Mouse (Mus musculus): ENCODE results near the gene Pnliprp1. TPM values are rescaled to one million over a fixed set of nuclear protein-coding genes. Genes with fewer than 3 reads are reported as not detected.

Gene Pnliprp1
- total RNA-seq (2012; rRNA removed) (not detected in 2 replicates), polyA plus RNA-seq (2012; ENCODE audit: insufficient read depth in 1 of 2, insufficient read length in 2 of 2, low read depth in 1 of 2, low replicate concordance in 2 of 2, missing spikeins in 1 of 2) (not detected)

DNA sequence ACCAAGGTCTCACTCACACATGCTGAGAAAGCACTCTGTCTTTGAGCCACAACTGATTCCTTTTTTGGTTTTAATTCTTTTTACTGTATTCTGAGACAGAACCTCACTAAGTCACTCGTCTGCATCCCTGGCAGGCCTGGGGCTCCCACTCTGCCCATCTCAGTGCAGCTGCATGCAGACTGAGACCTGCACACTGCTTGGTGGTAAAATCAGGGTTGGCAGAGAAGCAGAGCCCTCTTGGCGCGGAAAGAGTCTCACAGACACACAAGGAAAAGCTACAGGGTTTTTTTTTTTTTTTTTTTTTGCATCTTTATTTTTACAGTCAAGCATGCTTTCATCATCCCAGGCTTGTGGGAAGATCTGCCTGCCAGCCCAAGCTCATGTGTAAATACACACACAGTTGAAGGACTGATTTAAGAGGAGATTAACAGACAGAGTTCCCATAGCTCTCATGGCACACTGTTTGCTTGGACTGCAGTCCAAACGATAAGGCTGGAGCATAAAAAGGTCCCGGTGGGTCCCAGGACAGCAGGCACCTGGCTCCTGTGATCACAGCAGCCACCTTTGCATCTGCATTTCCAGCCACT lies at the start of gene Pnliprp1:
Gene Pnliprp1 (plus strand): TSS at position 443 of the 587 bp plus-strand sequence.
- Histone ChIP-seq H3K79me2 (ENCODE audit: control insufficient read depth, insufficient read depth, low read length, poor library complexity) (no peaks in the 10 kb centered on the region), H3K27ac (ENCODE audit: control insufficient read depth, low read depth, low read length) (no peak within 1 kb of the TSS), H3K4me1 (ENCODE audit: control insufficient read depth in 1 of 2, insufficient read depth in 2 of 2, low read length in 2 of 2) (no peaks in the 10 kb centered on the region), H3K36me3 (ENCODE audit: control insufficient read depth in 1 of 2, insufficient read depth in 2 of 2, low read length in 2 of 2) (no peaks in the 10 kb centered on the region), H3K4me3 (ENCODE audit: control insufficient read depth in 1 of 2, insufficient read depth in 1 of 2, low read depth in 2 of 2, low read length in 2 of 2) (no peak within 1 kb of the TSS), H3K27me3 (ENCODE audit: control insufficient read depth in 1 of 2, insufficient read depth in 2 of 2, low read length in 2 of 2) (no peaks in the 10 kb centered on the region), H3K9me3 (replicated peaks; ENCODE audit: insufficient read depth, low read length) (no peaks in the 10 kb centered on the region), H3K9ac (ENCODE audit: control insufficient read depth, low read depth, low read length, poor library complexity, severe bottlenecking) (no peak within 1 kb of the TSS)
- DNase-seq (ENCODE audit: low read depth, low spot score): no peak
- TF ChIP-seq TBP (IDR thresholded peaks at IDR 0.05; ENCODE audit: low read depth, low read length) (no peak), POLR2AphosphoS2 (IDR thresholded peaks at IDR 0.05; ENCODE audit: low read length) (no peak), NRF1 (IDR thresholded peaks at IDR 0.05; ENCODE audit: insufficient read depth, low read depth, low read length, poor library complexity, severe bottlenecking) (no peak), E2F4 (IDR thresholded peaks at IDR 0.05; ENCODE audit: borderline replicate concordance, low read depth, low read length) (no peak), CTCF (IDR thresholded peaks at IDR 0.05 in 2 of 3, conservative IDR thresholded peaks at IDR 0.05 in 1 of 3; ENCODE audit: control insufficient read depth in 1 of 3, insufficient read depth in 1 of 3, low read depth in 2 of 3, low read length in 3 of 3, poor library complexity in 1 of 3, severe bottlenecking in 1 of 3) (no peak), CHD2 (IDR thresholded peaks at IDR 0.05; ENCODE audit: low read length) (no peak), CHD1 (IDR thresholded peaks at IDR 0.05; ENCODE audit: low read depth, low read length) (no peak), UBTF (IDR thresholded peaks at IDR 0.05; ENCODE audit: borderline replicate concordance, insufficient read depth, low read depth, low read length) (no peak), HCFC1 (IDR thresholded peaks at IDR 0.05; ENCODE audit: low read depth, low read length) (no peak), JUND (IDR thresholded peaks at IDR 0.05; ENCODE audit: low read depth, low read length) (no peak), MXI1 (IDR thresholded peaks at IDR 0.05; ENCODE audit: low read depth, low read length) (no peak), GATA1 (IDR thresholded peaks at IDR 0.05; ENCODE audit: low read depth, low read length) (no peak)

DNA sequence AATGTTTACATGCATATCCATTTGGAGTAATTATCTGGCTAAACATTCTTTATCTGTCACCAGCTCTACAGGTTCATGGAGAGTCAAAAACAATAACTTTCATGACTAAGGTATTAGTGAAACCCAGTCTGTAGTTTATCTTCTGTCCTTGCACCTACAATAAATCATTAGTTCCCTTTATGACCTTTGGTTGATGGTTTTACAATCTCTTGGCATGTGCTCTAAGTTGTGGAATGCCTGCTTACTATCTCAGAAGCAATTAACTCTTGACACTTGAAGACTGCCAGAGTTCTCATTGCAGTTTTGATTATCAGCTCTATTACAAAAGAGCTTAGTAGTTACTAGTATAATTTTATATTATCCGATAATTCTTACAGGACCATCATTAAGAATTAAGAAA lies 39.8 kb upstream of the Pnliprp1 start:
- no peak for DNase-seq (ENCODE audit: low read depth, low spot score)
- Histone ChIP-seq H3K9ac (ENCODE audit: control insufficient read depth, low read depth, low read length, poor library complexity, severe bottlenecking) (no peak overlapping the region), H3K9me3 (replicated peaks; ENCODE audit: insufficient read depth, low read length) (no peaks in the 10 kb centered on the region), H3K79me2 (ENCODE audit: control insufficient read depth, insufficient read depth, low read length, poor library complexity) (no peaks in the 10 kb centered on the region), H3K27ac (ENCODE audit: control insufficient read depth, low read depth, low read length) (no peak overlapping the region), H3K27me3 (ENCODE audit: control insufficient read depth in 1 of 2, insufficient read depth in 2 of 2, low read length in 2 of 2) (no peaks in the 10 kb centered on the region), H3K36me3 (ENCODE audit: control insufficient read depth in 1 of 2, insufficient read depth in 2 of 2, low read length in 2 of 2) (no peaks in the 10 kb centered on the region), H3K4me1 (ENCODE audit: control insufficient read depth in 1 of 2, insufficient read depth in 2 of 2, low read length in 2 of 2) (no peaks in the 10 kb centered on the region), H3K4me3 (ENCODE audit: control insufficient read depth in 1 of 2, insufficient read depth in 1 of 2, low read depth in 2 of 2, low read length in 2 of 2) (no peak overlapping the region)
- TF ChIP-seq MYC (IDR thresholded peaks at IDR 0.05; ENCODE audit: low read depth, low read length) (no peak), ZKSCAN1 (IDR thresholded peaks at IDR 0.05; ENCODE audit: low read depth, low read length) (no peak), ELF1 (IDR thresholded peaks at IDR 0.05; ENCODE audit: low read depth, low read length) (no peak), ZMIZ1 (IDR thresholded peaks at IDR 0.05; ENCODE audit: low read depth, low read length) (no peak), POLR2AphosphoS2 (IDR thresholded peaks at IDR 0.05; ENCODE audit: low read length) (no peak), MXI1 (IDR thresholded peaks at IDR 0.05; ENCODE audit: low read depth, low read length) (no peak), CHD1 (IDR thresholded peaks at IDR 0.05; ENCODE audit: low read depth, low read length) (no peak), UBTF (IDR thresholded peaks at IDR 0.05; ENCODE audit: borderline replicate concordance, insufficient read depth, low read depth, low read length) (no peak), ZNF384 (IDR thresholded peaks at IDR 0.05; ENCODE audit: low read depth, low read length) (no peak), SMC3 (IDR thresholded peaks at IDR 0.05; ENCODE audit: low read depth, low read length) (no peak), MAZ (IDR thresholded peaks at IDR 0.05; ENCODE audit: low read depth, low read length) (no peak), CHD2 (IDR thresholded peaks at IDR 0.05; ENCODE audit: low read length) (no peak), NELFE (IDR thresholded peaks at IDR 0.05; ENCODE audit: low read depth, low read length) (no peak), MAX (IDR thresholded peaks at IDR 0.05; ENCODE audit: low read length) (no peak), USF1 (IDR thresholded peaks at IDR 0.05; ENCODE audit: low read depth, low read length) (no peak), TBP (IDR thresholded peaks at IDR 0.05; ENCODE audit: low read depth, low read length) (no peak), KAT2A (conservative IDR thresholded peaks at IDR 0.05; ENCODE audit: low read depth, low read length) (no peak)
